Mouse (Mus musculus): Measurements from ENCODE around the gene Synpo2.

- TF ChIP-seq POLR2A (IDR thresholded peaks at IDR 0.05; ENCODE audit: borderline replicate concordance, low read depth, low read length) (no peak), CTCF (IDR thresholded peaks at IDR 0.05; ENCODE audit: low read depth, low read length) (no peak)
These were observed 4.3 kb downstream of the Synpo2 start for GRCm38 (mm10) chr3:123231639-123232038.

Measured in bone marrow macrophage, adult 2 months (primary cell).